Mouse (Mus musculus): ENCODE results near the gene Rapgef4. TPM values are rescaled to one million over a fixed set of nuclear protein-coding genes. Genes with fewer than 3 reads are reported as not detected.

The Rapgef4 gene
- polyA plus RNA-seq, 1 experiment from 2014 or later = 4.4 TPM

DNA sequence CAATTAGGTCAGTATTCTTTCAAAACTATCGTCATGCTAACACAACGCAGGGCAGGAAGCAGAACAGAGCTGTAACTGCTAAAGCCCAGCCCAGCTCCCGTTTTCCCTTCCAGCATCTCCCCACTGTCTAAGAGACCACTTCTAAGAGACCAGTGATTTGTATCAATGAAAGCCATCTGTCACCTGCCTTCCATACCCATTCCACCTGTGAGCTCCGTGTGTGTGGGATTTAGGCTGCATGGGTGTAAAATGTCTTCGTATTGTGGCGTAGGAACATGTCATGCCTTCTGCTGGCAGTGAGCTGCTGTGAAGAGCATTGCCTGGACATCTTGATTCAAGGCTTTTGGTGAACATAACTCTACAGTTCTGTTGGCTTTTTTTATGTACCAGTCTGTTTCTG is 178.2 kb downstream of the Rapgef4 start:
- no peak overlapping the region for H3K27ac ChIP-seq (ENCODE audit: low read length)
- ATAC-seq (ENCODE audit: insufficient number of reproducible peaks, insufficient read depth, low FRiP score, low read depth) = no peak
- no peaks in the 10 kb centered on the region for H3K27me3 ChIP-seq (ENCODE audit: control insufficient read depth, insufficient read depth, low read length)
- H3K36me3 ChIP-seq (ENCODE audit: control insufficient read depth, insufficient read depth, low read length) = no peaks in the 10 kb centered on the region
- peaks cover 3% of the 10 kb centered on the region; the same call in 1 of the 2 replicates for H3K4me1 ChIP-seq (ENCODE audit: control insufficient read depth, insufficient read depth, low read length)
- WGBS = 72% methylated on average over 6 of the region's 6 CpGs
- H3K9ac ChIP-seq (replicated peaks; ENCODE audit: low read depth, low read length) = no peak overlapping the region
- H3K9me3 ChIP-seq (ENCODE audit: control insufficient read depth, low read depth, low read length) = no peaks in the 10 kb centered on the region
- no peak overlapping the region for H3K4me2 ChIP-seq (replicated peaks; ENCODE audit: low read depth, low read length)
- no peak overlapping the region for H3K4me3 ChIP-seq (ENCODE audit: low read depth, low read length)

DNA sequence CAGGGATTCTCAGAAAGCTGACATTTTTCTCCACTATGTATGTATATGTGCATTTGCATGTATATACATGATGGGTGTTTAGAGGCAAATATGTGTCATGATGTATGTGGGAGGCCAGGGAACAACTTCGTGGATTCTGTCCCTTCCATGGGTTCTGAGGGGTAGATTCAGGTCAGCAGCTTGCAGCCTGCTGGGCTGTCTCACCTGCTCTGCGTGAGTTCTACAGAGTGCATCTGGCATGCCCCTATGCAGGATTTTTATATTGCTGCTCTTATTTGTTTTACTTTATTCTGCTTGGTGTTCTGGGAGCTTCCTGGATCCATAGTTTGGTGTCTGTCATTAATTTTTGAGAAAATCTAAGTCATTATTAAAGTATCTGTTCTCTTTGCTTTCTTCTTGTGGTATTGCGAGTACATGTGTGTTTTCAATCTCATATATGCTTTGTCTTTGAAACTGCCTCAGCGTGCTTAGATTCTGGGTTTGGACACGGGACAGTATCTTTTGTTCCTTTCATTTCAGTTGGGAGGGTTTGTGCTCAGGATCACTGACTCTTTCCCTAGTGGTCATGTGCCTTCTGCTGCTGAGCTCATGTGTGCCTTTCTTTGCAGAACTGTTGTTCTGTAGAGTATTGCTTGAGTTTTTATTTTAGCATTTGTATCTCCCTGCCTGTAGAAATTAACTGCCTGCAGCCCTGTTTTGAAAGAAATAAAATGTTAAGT is 184.3 kb downstream of the Rapgef4 start:
- Histone ChIP-seq H3K27me3 (ENCODE audit: control insufficient read depth, insufficient read depth, low read length) (no peaks in the 10 kb centered on the region), H3K4me3 (ENCODE audit: low read depth, low read length) (no peak overlapping the region)

DNA sequence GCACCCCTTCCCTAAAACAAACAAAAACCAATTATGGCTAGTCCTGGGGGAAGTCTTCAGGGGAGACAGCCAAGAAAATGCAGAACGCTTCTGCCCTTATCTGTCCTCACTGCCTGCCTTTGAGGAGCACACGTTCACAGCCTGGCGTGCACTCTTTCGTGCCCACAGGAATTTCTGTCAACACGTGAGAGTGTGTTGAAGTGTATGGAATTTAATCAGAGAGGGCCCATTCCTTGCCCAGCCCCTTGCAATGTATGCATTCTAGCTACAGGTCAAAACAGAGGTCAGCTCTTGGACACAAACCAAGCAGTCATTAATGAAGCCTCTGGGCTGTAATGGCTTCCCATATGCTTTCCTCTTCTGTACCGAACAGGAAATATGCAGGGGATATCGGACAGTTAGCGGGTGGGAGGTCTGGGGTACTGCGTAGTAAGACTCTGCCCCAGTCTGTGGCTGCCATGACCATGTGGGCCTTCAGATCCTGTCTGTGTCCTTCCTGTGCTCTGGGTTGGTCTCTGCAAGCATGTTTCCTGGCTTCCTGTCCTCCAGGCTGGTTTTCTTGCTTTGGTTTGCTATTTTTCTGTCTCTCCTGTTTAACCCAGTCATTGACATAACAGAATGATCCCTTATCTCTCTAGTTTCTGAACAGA is 188.5 kb downstream of the Rapgef4 start:
- 34% methylated on average over 9 of the region's 9 CpGs for WGBS
- Histone ChIP-seq H3K4me3 (ENCODE audit: low read depth, low read length) (no peak overlapping the region), H3K27me3 (ENCODE audit: control insufficient read depth, insufficient read depth, low read length) (no peaks in the 10 kb centered on the region), H3K4me2 (replicated peaks; ENCODE audit: low read depth, low read length) (no peak overlapping the region), H3K36me3 (ENCODE audit: control insufficient read depth, insufficient read depth, low read length) (no peaks in the 10 kb centered on the region), H3K4me1 (ENCODE audit: control insufficient read depth, insufficient read depth, low read length) (peaks cover 11% of the 10 kb centered on the region), H3K9me3 (ENCODE audit: control insufficient read depth, low read depth, low read length) (no peaks in the 10 kb centered on the region), H3K27ac (ENCODE audit: low read length) (no peak overlapping the region), H3K9ac (replicated peaks; ENCODE audit: low read depth, low read length) (no peak overlapping the region)
- no peak for ATAC-seq (ENCODE audit: insufficient number of reproducible peaks, insufficient read depth, low FRiP score, low read depth)

More for the DNA sequence above, 184.3 kb downstream of the Rapgef4 start:
- ATAC-seq (ENCODE audit: insufficient number of reproducible peaks, insufficient read depth, low FRiP score, low read depth) = no peak
- Histone ChIP-seq H3K4me1 (ENCODE audit: control insufficient read depth, insufficient read depth, low read length) (peaks cover 11% of the 10 kb centered on the region), H3K36me3 (ENCODE audit: control insufficient read depth, insufficient read depth, low read length) (no peaks in the 10 kb centered on the region), H3K9ac (replicated peaks; ENCODE audit: low read depth, low read length) (no peak overlapping the region), H3K4me2 (replicated peaks; ENCODE audit: low read depth, low read length) (no peak overlapping the region), H3K9me3 (ENCODE audit: control insufficient read depth, low read depth, low read length) (no peaks in the 10 kb centered on the region), H3K27ac (ENCODE audit: low read length) (no peak overlapping the region)
- WGBS = 74% methylated on average over 5 of the region's 5 CpGs

DNA sequence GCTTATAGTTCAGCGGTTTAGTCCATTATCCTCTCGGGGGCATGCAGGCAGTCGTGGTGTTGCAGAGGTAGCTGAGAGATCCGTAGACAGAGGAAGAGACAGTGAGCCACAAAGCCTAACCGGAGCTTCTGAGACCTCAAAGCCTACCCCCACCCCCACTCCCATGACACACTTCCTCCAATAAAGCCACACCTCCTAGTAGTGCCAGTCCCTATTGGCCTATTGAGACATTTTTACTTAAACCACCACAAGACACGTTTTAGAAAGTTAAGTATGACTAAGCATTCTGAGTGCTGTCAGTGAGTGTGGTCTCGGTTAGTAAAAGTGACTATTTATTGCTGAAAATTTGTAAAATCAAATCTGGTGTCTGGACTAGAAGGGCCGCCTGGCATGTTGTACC is 189.5 kb downstream of the Rapgef4 start:
- peaks cover 11% of the 10 kb centered on the region for H3K4me1 ChIP-seq (ENCODE audit: control insufficient read depth, insufficient read depth, low read length)
- no peak overlapping the region for H3K4me3 ChIP-seq (ENCODE audit: low read depth, low read length)
- no peak overlapping the region for H3K4me2 ChIP-seq (replicated peaks; ENCODE audit: low read depth, low read length)
- H3K27ac ChIP-seq (ENCODE audit: low read length) = no peak overlapping the region
- H3K9me3 ChIP-seq (ENCODE audit: control insufficient read depth, low read depth, low read length) = no peaks in the 10 kb centered on the region
- no peak for ATAC-seq (ENCODE audit: insufficient number of reproducible peaks, insufficient read depth, low FRiP score, low read depth)
- no peak overlapping the region for H3K9ac ChIP-seq (replicated peaks; ENCODE audit: low read depth, low read length)
- no peaks in the 10 kb centered on the region for H3K27me3 ChIP-seq (ENCODE audit: control insufficient read depth, insufficient read depth, low read length)
- 80% methylated on average over 8 of the region's 8 CpGs for WGBS
- H3K36me3 ChIP-seq (ENCODE audit: control insufficient read depth, insufficient read depth, low read length) = no peaks in the 10 kb centered on the region

DNA sequence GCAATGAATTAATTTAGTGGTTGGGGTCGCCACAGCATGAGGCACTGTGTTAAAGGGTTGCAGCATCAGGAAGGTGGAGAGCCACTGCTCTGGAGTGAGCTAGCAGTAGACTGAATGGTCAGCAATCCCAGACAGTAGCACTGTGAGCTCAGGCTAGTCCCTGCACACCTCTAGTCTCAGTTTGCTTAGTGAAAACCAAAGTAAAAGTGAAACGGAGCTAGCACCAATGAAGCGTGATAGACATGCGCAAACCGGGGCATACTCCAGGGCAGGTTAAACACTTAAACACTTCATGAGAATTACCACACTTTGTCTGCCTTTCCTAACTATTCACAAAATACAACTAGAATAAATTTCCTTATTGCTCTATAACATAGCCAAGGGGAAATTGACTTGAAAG is 190.2 kb downstream of the Rapgef4 start:
- H3K4me2 ChIP-seq (replicated peaks; ENCODE audit: low read depth, low read length) = no peak overlapping the region
- no peaks in the 10 kb centered on the region for H3K9me3 ChIP-seq (ENCODE audit: control insufficient read depth, low read depth, low read length)
- ATAC-seq (ENCODE audit: insufficient number of reproducible peaks, insufficient read depth, low FRiP score, low read depth) = no peak
- no peak overlapping the region for H3K27ac ChIP-seq (ENCODE audit: low read length)
- 90% methylated on average over 5 of the region's 5 CpGs for WGBS
- no peak overlapping the region for H3K4me3 ChIP-seq (ENCODE audit: low read depth, low read length)
- no peaks in the 10 kb centered on the region for H3K27me3 ChIP-seq (ENCODE audit: control insufficient read depth, insufficient read depth, low read length)
- H3K4me1 ChIP-seq (ENCODE audit: control insufficient read depth, insufficient read depth, low read length) = peaks cover 11% of the 10 kb centered on the region
- no peak overlapping the region for H3K9ac ChIP-seq (replicated peaks; ENCODE audit: low read depth, low read length)
- H3K36me3 ChIP-seq (ENCODE audit: control insufficient read depth, insufficient read depth, low read length) = no peaks in the 10 kb centered on the region

DNA sequence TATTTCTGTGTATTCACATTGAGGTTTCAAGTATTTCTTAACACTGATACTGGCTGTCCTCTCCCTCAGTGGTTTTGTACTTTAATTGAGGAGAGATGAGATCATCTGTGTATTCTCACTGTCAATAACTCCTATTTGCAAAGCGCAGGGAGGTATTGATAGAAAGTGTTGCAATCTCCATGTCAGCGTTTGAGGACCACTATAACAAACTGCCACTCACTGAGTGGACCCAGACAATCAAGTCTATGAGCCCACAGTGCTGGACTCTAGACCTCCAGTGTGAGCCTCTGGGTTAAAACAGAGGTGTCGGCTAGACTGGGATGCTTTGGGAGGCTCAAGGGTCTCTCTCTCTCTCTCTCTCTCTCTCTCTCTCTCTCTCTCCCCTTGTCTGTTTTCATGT is 192.0 kb downstream of the Rapgef4 start:
- Histone ChIP-seq H3K9me3 (ENCODE audit: control insufficient read depth, low read depth, low read length) (no peaks in the 10 kb centered on the region), H3K27ac (ENCODE audit: low read length) (no peak overlapping the region), H3K4me1 (ENCODE audit: control insufficient read depth, insufficient read depth, low read length) (peaks cover 11% of the 10 kb centered on the region), H3K4me2 (replicated peaks; ENCODE audit: low read depth, low read length) (no peak overlapping the region), H3K4me3 (ENCODE audit: low read depth, low read length) (no peak overlapping the region), H3K36me3 (ENCODE audit: control insufficient read depth, insufficient read depth, low read length) (no peaks in the 10 kb centered on the region), H3K27me3 (ENCODE audit: control insufficient read depth, insufficient read depth, low read length) (no peaks in the 10 kb centered on the region), H3K9ac (replicated peaks; ENCODE audit: low read depth, low read length) (no peak overlapping the region)
- 48% methylated on average over 3 of the region's 3 CpGs for WGBS
- no peak for ATAC-seq (ENCODE audit: insufficient number of reproducible peaks, insufficient read depth, low FRiP score, low read depth)

DNA sequence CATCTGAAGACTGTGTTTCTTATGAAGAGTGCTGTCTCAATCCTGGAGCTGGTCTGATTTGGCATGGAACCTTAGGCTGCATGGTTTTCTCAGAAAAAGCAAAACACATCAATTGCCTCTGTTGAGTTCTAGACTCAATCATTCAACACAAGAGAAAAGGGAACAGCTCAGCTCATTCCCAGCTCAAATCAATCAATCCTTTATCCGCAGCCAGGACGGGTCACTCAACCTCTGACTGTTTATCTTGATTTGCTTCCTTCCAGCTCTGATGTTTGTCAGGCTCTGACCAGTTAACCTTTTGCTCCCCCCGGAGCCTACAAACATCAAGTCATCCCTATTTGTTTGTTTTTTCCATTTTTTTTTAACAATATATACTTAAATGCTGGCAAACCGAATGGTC is 192.8 kb downstream of the Rapgef4 start:
- Histone ChIP-seq H3K9me3 (ENCODE audit: control insufficient read depth, low read depth, low read length) (no peaks in the 10 kb centered on the region), H3K4me2 (replicated peaks; ENCODE audit: low read depth, low read length) (no peak overlapping the region), H3K36me3 (ENCODE audit: control insufficient read depth, insufficient read depth, low read length) (no peaks in the 10 kb centered on the region), H3K27ac (ENCODE audit: low read length) (no peak overlapping the region), H3K9ac (replicated peaks; ENCODE audit: low read depth, low read length) (no peak overlapping the region), H3K4me1 (ENCODE audit: control insufficient read depth, insufficient read depth, low read length) (peaks cover 9% of the 10 kb centered on the region), H3K4me3 (ENCODE audit: low read depth, low read length) (no peak overlapping the region), H3K27me3 (ENCODE audit: control insufficient read depth, insufficient read depth, low read length) (no peaks in the 10 kb centered on the region)
- ATAC-seq (ENCODE audit: insufficient number of reproducible peaks, insufficient read depth, low FRiP score, low read depth) = no peak
- WGBS = 26% methylated on average over 4 of the region's 4 CpGs

DNA sequence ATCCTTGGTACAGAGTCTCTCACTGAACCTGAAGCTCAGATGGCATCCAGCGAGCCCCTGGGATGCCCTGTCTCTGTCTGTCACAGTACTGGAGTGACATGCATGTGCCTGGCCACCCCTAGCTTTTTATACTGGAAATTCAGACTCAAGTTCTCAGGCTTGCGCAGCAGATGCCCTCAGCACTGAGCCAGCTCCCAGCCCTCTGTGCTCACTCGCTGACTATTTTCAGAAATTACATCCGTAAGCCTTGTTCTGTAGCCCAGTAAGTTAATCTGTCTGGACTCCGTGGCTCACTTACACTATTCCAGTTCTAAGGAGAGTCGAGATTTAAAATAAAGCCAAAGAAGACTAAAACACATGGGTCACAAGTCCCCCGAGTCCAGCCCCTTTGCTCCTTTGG is 194.5 kb downstream of the Rapgef4 start:
- ATAC-seq (ENCODE audit: insufficient number of reproducible peaks, insufficient read depth, low FRiP score, low read depth) = no peak
- Histone ChIP-seq H3K27ac (ENCODE audit: low read length) (no peak overlapping the region), H3K9ac (replicated peaks; ENCODE audit: low read depth, low read length) (no peak overlapping the region), H3K9me3 (ENCODE audit: control insufficient read depth, low read depth, low read length) (no peaks in the 10 kb centered on the region), H3K4me1 (ENCODE audit: control insufficient read depth, insufficient read depth, low read length) (no peaks in the 10 kb centered on the region; the same call in 1 of the 2 replicates), H3K4me2 (replicated peaks; ENCODE audit: low read depth, low read length) (no peak overlapping the region), H3K4me3 (ENCODE audit: low read depth, low read length) (no peak overlapping the region), H3K36me3 (ENCODE audit: control insufficient read depth, insufficient read depth, low read length) (no peaks in the 10 kb centered on the region), H3K27me3 (ENCODE audit: control insufficient read depth, insufficient read depth, low read length) (no peaks in the 10 kb centered on the region)
- WGBS = 62% methylated on average over 7 of the region's 7 CpGs
